Comparison of ENCODE assay signal across 34 mouse cellular contexts in the genomic region with DNA sequence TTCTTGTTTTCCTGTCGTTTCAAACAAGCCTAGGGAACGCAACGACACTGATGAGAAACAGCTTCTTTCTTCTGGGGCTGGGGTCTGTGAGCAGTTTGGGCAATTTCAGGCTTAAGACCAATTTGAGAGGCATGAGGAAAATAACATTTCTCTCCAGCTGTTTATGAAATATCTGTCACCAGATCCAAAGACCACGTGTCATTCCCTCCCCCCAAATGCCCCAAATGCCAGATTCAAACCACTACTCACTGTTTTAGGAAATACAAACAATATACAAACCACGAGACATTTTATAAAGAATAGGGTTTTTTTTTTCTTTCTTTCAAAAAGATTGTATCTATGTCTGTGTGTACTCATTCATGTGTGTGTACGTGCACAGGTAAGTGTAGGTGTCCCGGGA. TPM values are rescaled to one million over a fixed set of nuclear protein-coding genes. Genes with fewer than 3 reads are reported as not detected.
"Had no signal": no experiment of that assay in that cellular context is flagged by ENCODE, and none has a peak within 500 bp of the region (broad histone marks: within the 10 kb centered on the region; RNA-seq: fewer than 3 reads in every experiment).

No protein-coding gene starts in this region.

- H3K27ac ChIP-seq: gastrocnemius, adult 2 months; heart, embryonic 10.5 days; hindbrain, embryonic 13.5 days; hindbrain, embryonic 15.5 days; hindbrain, postnatal 0 days; kidney, embryonic 15.5 days; kidney, postnatal 0 days; limb, embryonic 13.5 days; limb, embryonic 15.5 days; liver, embryonic 12.5 days; liver, embryonic 14.5 days had no signal

- H3K4me2 ChIP-seq: heart, embryonic 12.5 days; hindbrain, embryonic 13.5 days; hindbrain, embryonic 15.5 days; kidney, embryonic 15.5 days; limb, embryonic 13.5 days; limb, embryonic 15.5 days; liver, embryonic 12.5 days had no signal

- H3K4me1 ChIP-seq: hindbrain, embryonic 13.5 days; hindbrain, embryonic 15.5 days; liver, embryonic 12.5 days had no signal

- H3K36me3 ChIP-seq: heart, embryonic 10.5 days; heart, embryonic 12.5 days; hindbrain, embryonic 13.5 days; hindbrain, embryonic 15.5 days; kidney, embryonic 15.5 days; limb, embryonic 13.5 days; limb, embryonic 15.5 days; liver, embryonic 12.5 days had no signal

- H3K4me3 ChIP-seq: gastrocnemius, adult 2 months; heart, embryonic 10.5 days; heart, embryonic 12.5 days; hindbrain, embryonic 13.5 days; hindbrain, embryonic 15.5 days; kidney, embryonic 15.5 days; limb, embryonic 13.5 days; limb, embryonic 15.5 days; liver, embryonic 12.5 days had no signal

- ATAC-seq: hindbrain, postnatal 0 days; intestine, embryonic 16.5 days; liver, embryonic 12.5 days had no signal

- H3K27me3 ChIP-seq: heart, embryonic 12.5 days; hindbrain, embryonic 13.5 days; hindbrain, embryonic 15.5 days; kidney, embryonic 15.5 days; limb, embryonic 13.5 days; limb, embryonic 15.5 days had no signal

- H3K9ac ChIP-seq: heart, embryonic 12.5 days; hindbrain, embryonic 13.5 days; hindbrain, embryonic 15.5 days; kidney, embryonic 15.5 days; limb, embryonic 13.5 days; limb, embryonic 15.5 days; liver, embryonic 12.5 days; liver, embryonic 14.5 days had no signal

- H3K9me3 ChIP-seq: heart, embryonic 10.5 days; heart, embryonic 12.5 days; hindbrain, embryonic 13.5 days; hindbrain, embryonic 15.5 days; kidney, embryonic 15.5 days; limb, embryonic 13.5 days; limb, embryonic 15.5 days; liver, embryonic 12.5 days had no signal

- DNase-seq: gastrocnemius, adult 2 months; gastrocnemius, postnatal 10 days; gastrocnemius, postnatal 25 days; heart, adult 18-20 months; heart, postnatal 10 days; heart, postnatal 36 days; kidney, adult 11 months; kidney, adult 2 months; kidney, adult 9 months; kidney, postnatal 14 days; kidney, postnatal 36 days; layer of hippocampus, adult 9-11 months; layer of hippocampus, postnatal 36 days; left cerebral cortex, postnatal 4 days had no signal

RNA-seq across cellular contexts. Expression of gene March10, which starts 17.6 kb away (rescaled TPM):
- total RNA-seq: gastrocnemius, adult 2 months; gastrocnemius, postnatal 10 days; gastrocnemius, postnatal 25 days; gastrocnemius, postnatal 4 days; granulocyte monocyte progenitor cell, adult 5-6 weeks; heart, adult 18-20 months; heart, adult 8-10 months; heart, postnatal 10 days; heart, postnatal 36 days; hematopoietic stem cell, adult 5-6 weeks; liver, adult 2 months had no signal
- polyA plus RNA-seq: intestine, embryonic 14.5 days; large intestine, adult 2 months; limb, embryonic 11.5 days; limb, embryonic 13.5 days; limb, embryonic 15.5 days; liver, adult 2 months; liver, embryonic 12.5 days; liver, embryonic 14.5 days had no signal
